Mouse (Mus musculus): ENCODE measurements around the gene Hes1.
"Not testable (repeated sequence)": the region's sequence is repeated elsewhere in the genome, so short reads cannot be mapped to it uniquely, and the experiment has no call there.

Gene Hes1

GRCm38 (mm10) chr16:30073317-30073716 lies 9.1 kb downstream of the Hes1 start:
- no peak for DNase-seq

GRCm38 (mm10) chr16:30081498-30081897 lies 17.3 kb downstream of the Hes1 start:
- DNase-seq: no peak

GRCm38 (mm10) chr16:30081980-30082379 lies 17.8 kb downstream of the Hes1 start:
- no peak for DNase-seq

- no peak for DNase-seq
Observed at GRCm38 (mm10) chr16:30082965-30083364, 18.8 kb downstream of the Hes1 start.

GRCm38 (mm10) chr16:30083536-30083935 lies 19.4 kb downstream of the Hes1 start:
- DNase-seq: no peak

- DNase-seq: no peak
Observed at GRCm38 (mm10) chr16:30088646-30089045, 24.5 kb downstream of the Hes1 start.

DNA sequence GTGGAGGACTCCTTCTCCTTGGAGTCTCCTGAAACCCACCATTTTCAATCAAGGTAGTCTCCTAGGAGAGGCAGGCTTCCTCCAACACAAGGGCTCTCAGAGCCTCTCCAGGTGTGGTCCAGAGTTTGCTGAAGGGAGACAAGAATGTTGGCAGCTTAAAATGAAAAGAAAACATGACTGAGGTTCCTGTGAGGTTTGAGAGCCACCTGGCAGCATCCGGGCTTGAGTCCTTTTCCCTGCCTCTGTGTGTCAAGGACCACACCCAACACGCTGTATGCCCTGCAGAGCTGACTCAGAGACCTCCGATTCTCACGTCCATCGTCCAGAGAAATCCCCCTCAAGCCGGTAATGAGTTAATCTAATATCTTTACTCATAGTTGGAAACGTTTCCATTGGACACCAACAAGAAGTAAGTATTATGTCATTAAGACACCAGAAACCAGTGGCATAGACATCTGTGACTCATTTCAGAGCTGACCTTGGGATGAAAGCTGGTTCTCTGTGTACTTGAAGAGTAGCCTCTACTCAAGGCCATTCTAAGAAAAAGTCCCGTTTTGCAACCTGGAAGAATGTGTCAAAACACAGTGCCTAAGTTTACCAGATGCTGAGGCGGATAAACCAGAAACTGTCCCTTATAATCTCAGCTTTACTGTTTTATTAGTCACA lies 26.1 kb downstream of the Hes1 start:
- no peak for DNase-seq

DNA sequence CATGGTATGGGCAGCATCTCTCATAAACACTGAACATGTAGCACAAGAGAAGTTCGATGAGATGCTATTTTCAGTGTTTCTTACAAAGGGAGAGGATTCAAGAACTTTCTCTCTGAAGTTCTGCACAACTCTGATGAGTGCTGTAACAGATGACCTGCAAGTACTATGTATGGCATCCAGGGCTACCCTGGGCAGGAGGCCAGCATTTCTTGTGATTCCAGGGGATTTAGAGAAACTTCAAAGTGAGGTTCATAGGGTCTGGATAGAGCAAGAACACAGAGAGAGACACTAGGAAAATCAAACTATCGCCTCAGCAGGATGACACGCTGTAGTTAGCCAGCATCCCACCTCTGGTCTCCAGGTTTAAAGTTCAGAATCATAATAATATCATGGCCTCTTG lies 31.9 kb downstream of the Hes1 start:
- no peak for DNase-seq

DNA sequence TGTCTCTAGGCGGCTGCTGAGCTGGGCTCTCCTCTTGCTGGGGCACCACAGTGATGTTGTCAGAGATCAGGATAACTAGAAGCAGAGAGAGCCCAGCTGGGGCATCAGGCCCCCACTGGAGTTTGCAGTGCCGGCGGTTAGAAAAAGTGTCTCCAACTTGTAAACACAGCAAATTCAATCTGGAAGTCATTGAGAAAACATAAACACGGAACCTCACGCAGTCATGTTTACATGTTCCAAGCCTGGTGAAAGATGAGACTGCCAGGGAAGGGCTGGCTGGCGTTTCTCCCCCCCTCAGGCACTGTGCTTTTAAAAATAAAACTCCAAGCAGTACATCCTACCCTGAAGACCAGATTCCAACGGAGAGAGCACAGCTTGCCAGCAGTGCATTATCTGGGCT lies 32.3 kb downstream of the Hes1 start:
- no peak for DNase-seq

DNA sequence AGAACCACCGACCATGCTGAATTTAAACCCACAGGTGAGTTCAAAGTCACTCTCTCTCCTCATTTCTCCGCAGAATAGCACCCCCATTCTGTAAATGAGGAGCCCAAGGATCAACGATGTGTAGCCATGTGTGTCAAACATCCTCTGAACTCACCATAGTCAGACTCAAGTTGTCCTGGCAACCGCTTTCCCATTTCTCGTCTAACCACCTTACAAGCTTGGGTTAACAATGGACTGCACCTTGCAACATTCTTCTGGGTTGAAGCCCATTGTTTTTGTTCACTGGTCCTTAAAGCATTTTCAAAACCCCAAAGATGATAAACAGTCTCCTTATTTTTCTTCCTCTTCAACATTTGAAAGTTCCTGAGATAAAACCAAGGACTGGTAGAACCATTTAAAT lies 34.9 kb downstream of the Hes1 start:
- DNase-seq: no peak

GRCm38 (mm10) chr16:30102149-30102915 lies 38.1 kb downstream of the Hes1 start:
- no peak for DNase-seq

- DNase-seq: no peak
Observed at GRCm38 (mm10) chr16:30102982-30103381, 38.8 kb downstream of the Hes1 start.

GRCm38 (mm10) chr16:30103495-30103894 lies 39.3 kb downstream of the Hes1 start:
- no peak for DNase-seq

GRCm38 (mm10) chr16:30104363-30104762 lies 40.2 kb downstream of the Hes1 start:
- DNase-seq: no peak

DNA sequence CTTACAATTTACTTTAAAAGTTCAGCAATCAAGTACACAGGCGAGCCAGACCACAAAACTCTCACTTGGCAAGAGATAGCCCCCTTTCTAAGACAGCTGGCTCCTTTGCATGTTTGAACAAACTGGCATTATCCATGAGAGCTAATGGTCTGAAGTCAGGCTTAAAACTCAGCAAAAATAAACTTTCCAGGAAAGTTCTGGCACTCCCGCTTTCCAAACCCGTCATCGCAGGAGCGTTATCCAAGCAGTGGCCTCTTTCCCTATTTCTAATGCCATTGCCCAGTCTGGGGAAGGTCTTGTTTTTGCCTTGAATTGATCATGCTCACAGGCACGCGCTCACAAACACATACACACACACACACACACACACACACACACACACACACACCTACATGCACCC lies 41.3 kb downstream of the Hes1 start:
- no peak for DNase-seq

DNA sequence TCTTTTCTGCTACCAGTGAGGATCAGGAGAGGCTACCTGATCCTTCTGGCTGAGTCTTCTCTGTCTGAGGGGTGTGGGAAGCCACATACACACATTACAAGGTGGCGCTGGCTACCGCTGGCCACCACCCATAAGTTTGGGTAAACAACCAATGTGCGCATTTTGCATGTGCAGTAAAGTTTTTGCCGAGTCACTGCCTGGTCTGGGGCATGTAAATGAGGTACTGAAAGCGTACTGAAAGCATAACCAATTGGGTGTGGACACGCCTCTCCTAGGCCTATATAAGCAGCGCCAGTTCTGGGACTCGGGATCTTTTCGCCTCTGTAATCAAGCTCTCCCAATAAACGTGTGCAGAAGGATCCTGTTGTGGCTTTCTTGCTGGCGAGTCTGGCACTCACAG lies 44.0 kb downstream of the Hes1 start:
- DNase-seq: not testable (repeated sequence)

GRCm38 (mm10) chr16:30110466-30110865 lies 46.3 kb downstream of the Hes1 start:
- no peak for DNase-seq

DNA sequence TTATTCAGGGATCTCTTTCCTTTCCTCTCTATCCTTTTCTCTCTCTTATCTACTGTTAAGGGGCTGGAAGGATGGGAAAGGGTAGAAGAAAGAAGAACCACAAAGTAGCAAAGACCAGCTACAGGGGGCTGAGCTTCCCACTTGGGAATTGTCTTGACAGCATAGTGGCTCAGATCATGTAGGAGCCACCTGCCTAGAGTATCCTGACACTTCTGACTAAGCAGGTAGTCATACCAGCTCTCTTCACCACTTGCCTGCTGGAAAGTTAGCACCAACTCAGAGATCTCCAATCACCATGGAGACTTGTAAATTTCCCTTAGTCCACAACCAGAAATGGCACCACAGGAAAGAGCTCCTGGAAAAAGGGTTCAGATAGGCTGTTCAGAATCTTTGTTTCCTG lies 46.9 kb downstream of the Hes1 start:
- no peak for DNase-seq

GRCm38 (mm10) chr16:30111566-30111965 lies 47.4 kb downstream of the Hes1 start:
- no peak for DNase-seq

DNA sequence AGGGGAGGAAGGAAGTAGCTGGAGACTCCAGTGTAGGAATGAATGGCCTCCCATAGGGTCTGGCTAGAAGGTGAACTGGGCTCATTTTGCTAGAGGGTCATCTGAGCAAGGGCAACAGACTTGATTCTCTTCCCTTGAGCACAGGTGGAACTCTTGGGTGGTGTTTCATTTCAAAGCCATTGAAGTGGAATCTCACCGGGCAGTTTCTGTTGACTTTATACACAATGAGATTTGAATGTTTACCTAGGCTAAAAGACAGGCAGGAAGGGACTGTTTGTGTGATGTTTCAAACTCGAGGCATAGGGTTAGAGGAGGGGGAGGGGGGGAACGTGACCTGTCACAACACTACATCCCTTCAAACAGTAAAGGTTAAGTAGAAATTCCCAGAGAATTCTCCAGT lies 49.0 kb downstream of the Hes1 start:
- no peak for DNase-seq

GRCm38 (mm10) chr16:30113800-30114199 lies 49.6 kb downstream of the Hes1 start:
- no peak for DNase-seq

DNA sequence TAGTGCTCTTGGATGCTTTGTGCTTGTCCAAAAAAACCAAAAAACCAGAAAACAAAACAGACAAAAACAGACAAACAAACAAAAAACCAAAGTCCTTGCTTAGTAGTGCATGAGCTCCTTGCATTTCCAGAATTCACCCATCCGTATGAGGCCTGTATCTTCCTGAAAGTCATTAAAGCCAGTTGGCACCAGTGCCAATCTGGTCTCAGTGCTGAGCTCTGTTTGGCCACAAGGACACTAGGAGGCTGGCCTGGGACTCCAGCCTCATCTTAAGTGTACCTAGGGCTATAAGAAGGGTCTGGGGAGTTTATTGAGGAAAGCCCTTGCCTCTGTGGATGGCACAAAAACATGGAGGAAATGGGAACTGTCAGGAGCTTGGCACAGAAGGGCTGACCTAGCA lies 50.3 kb downstream of the Hes1 start:
- DNase-seq: no peak
